Mouse (Mus musculus) erythroblast, embryonic 14.5 days (primary cell): ENCODE data around the gene BC017158. TPM values are rescaled to one million over a fixed set of nuclear protein-coding genes. Genes with fewer than 3 reads are reported as not detected.

ENCODE experiments used
- H3K27me3 ChIP-seq: 2 replicates; pipeline ENCODE4 v1.6.1; 2012; ENCODE audit warnings: inconsistent platforms; ENCODE audit not compliant: control insufficient read depth
- H3K36me3 ChIP-seq: 2 replicates; pipeline ENCODE4 v1.6.1; 2012; ENCODE audit warnings: mild to moderate bottlenecking, inconsistent platforms; ENCODE audit not compliant: control insufficient read depth
- H3K4me1 ChIP-seq: 2 replicates; pipeline ENCODE4 v1.6.1; 2012; ENCODE audit warnings: inconsistent platforms; ENCODE audit not compliant: control insufficient read depth
- H3K4me3 ChIP-seq: replicated peaks from 2 replicates; pipeline ENCODE3; 2012; ENCODE audit warnings: moderate library complexity, mild to moderate bottlenecking, inconsistent platforms
- H3K9me3 ChIP-seq: 2 replicates; pipeline ENCODE4 v1.6.1; 2012; ENCODE audit warnings: low read length, inconsistent platforms, mixed read lengths; ENCODE audit not compliant: control insufficient read depth
- GATA1 ChIP-seq: IDR thresholded peaks from 2 replicates; pipeline ENCODE4 v1.6.1; 2012; ENCODE audit warnings: low read length, inconsistent platforms, mixed read lengths
- TAL1 ChIP-seq: IDR thresholded peaks from 3 replicates; pipeline ENCODE4 v1.6.1; 2012; ENCODE audit warnings: low read length, inconsistent platforms, mixed read lengths
- polyA plus RNA-seq: library from polyadenylated mRNA; stranded (reverse); fragments of >175 nt; gene quantifications from 2 replicates; pipeline ENCODE4 v1.2.3, GENCODE M21; 2012

The BC017158 gene
- polyA plus RNA-seq, 1 experiment: 7.3 TPM

DNA sequence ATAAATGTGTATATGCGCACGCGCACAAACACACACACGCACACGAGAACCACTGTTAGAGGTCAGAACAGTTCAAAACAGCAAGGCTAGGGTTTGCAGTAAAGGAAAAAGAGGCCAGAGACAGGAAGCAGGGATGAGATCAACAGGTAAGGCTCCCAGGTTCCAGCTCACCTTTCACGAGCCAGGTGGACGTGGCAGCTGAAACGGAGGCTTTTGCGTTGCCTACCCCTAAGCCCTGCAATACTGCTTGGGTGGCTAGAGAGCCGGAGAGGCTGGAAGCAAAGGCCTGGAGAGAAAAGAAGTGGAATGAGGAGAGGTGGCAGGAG lies 716 bp downstream of the BC017158 start:
- peaks cover 92% of the 10 kb centered on the region for H3K4me1 ChIP-seq

GRCm38 (mm10) chr7:128296514-128296913 lies 1.5 kb downstream of the BC017158 start:
- Histone ChIP-seq H3K4me3 (peak overlapping the region; percentile 97), H3K9me3 (no peaks in the 10 kb centered on the region), H3K36me3 (peaks cover 52% of the 10 kb centered on the region), H3K27me3 (no peaks in the 10 kb centered on the region), H3K4me1 (peaks cover 92% of the 10 kb centered on the region)
- TF ChIP-seq TAL1: no peak
- TF ChIP-seq GATA1: no peak

More for the DNA sequence above, 716 bp downstream of the BC017158 start:
- H3K9me3 ChIP-seq: no peaks in the 10 kb centered on the region
- H3K4me3 ChIP-seq: peak overlapping the region; percentile 97
- no peaks in the 10 kb centered on the region for H3K27me3 ChIP-seq
- TF ChIP-seq TAL1: no peak
- TF ChIP-seq GATA1: no peak
- H3K36me3 ChIP-seq: peaks cover 52% of the 10 kb centered on the region

GRCm38 (mm10) chr7:128294785-128295184 lies 3.2 kb downstream of the BC017158 start:
- peak overlapping the region; percentile 23 for H3K4me3 ChIP-seq
- H3K36me3 ChIP-seq: peaks cover 68% of the 10 kb centered on the region
- H3K4me1 ChIP-seq: peaks cover 92% of the 10 kb centered on the region
- H3K27me3 ChIP-seq: no peaks in the 10 kb centered on the region
- TF ChIP-seq TAL1: no peak
- TF ChIP-seq GATA1: 0 out of 2 replicates have a peak, but pooled peaks have one; percentile 28
- no peaks in the 10 kb centered on the region for H3K9me3 ChIP-seq

GRCm38 (mm10) chr7:128288923-128289544 lies 8.9 kb downstream of the BC017158 start:
- Histone ChIP-seq H3K9me3 (no peaks in the 10 kb centered on the region), H3K36me3 (peaks cover 98% of the 10 kb centered on the region), H3K4me1 (peaks cover 98% of the 10 kb centered on the region), H3K4me3 (peak overlapping the region; percentile 69), H3K27me3 (no peaks in the 10 kb centered on the region)
- TF ChIP-seq TAL1: peak; percentile 91
- TF ChIP-seq GATA1: peak; percentile 94

GRCm38 (mm10) chr7:128285060-128285459 lies 12.9 kb downstream of the BC017158 start:
- H3K4me3 ChIP-seq: no peak overlapping the region
- TF ChIP-seq TAL1: no peak
- no peak for TF ChIP-seq GATA1
- peaks cover 96% of the 10 kb centered on the region for H3K36me3 ChIP-seq
- H3K9me3 ChIP-seq: no peaks in the 10 kb centered on the region
- no peaks in the 10 kb centered on the region for H3K27me3 ChIP-seq
- H3K4me1 ChIP-seq: peaks cover 83% of the 10 kb centered on the region

DNA sequence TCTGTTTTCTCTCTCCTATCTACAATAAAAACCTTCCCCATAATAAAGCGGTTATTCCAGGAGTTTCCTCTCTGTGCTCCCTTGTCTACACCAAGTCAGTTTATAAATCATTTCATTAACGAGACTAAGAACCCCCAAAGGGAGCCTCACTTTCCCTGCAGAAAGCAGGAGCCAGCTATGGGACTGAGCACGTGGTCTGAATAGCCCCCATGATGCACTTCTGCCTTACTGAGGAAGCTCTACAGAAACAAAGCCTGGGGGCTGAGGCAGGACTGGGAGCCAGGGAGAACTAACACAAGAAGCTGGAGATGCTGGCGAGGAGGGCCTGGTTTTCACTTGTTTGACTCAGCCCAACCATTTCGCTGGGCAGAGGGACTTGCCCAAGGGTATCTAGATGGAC lies 13.9 kb downstream of the BC017158 start:
- H3K9me3 ChIP-seq: no peaks in the 10 kb centered on the region
- peaks cover 82% of the 10 kb centered on the region for H3K4me1 ChIP-seq
- no peaks in the 10 kb centered on the region for H3K27me3 ChIP-seq
- H3K4me3 ChIP-seq: no peak overlapping the region
- no peak for TF ChIP-seq GATA1
- TF ChIP-seq TAL1: no peak
- peaks cover 96% of the 10 kb centered on the region for H3K36me3 ChIP-seq

- Histone ChIP-seq H3K27me3 (no peaks in the 10 kb centered on the region), H3K4me3 (no peak overlapping the region), H3K36me3 (peaks cover 97% of the 10 kb centered on the region), H3K9me3 (no peaks in the 10 kb centered on the region), H3K4me1 (peaks cover 76% of the 10 kb centered on the region)
- TF ChIP-seq TAL1 (no peak), GATA1 (no peak)
Observed at GRCm38 (mm10) chr7:128282532-128283244, 15.3 kb downstream of the BC017158 start.

GRCm38 (mm10) chr7:128281765-128282164 lies 16.2 kb downstream of the BC017158 start:
- no peaks in the 10 kb centered on the region for H3K27me3 ChIP-seq
- H3K9me3 ChIP-seq: no peaks in the 10 kb centered on the region
- H3K36me3 ChIP-seq: peaks cover 97% of the 10 kb centered on the region
- H3K4me3 ChIP-seq: no peak overlapping the region
- TF ChIP-seq GATA1: no peak
- peaks cover 67% of the 10 kb centered on the region for H3K4me1 ChIP-seq

DNA sequence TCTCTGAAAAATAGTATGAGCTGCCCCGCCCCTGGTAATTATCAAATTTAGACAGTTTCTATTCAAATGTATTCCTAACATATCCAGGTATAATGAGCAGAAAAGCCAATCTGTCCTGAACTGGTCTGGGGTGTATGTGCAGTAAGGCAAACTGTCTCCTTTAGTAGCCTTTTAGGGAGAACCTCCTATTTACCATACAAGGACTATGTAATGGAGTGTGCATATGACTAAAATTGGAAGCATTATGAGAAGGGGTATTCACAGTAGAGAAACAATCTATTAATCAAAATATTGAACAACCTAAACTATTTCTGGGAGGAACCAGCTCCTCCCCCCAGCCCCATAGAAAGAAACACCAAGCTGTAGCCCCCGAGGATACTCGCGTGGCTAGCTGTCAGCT lies 18.2 kb downstream of the BC017158 start:
- Histone ChIP-seq H3K27me3 (no peaks in the 10 kb centered on the region), H3K36me3 (peaks cover 97% of the 10 kb centered on the region), H3K4me1 (peaks cover 49% of the 10 kb centered on the region), H3K4me3 (no peak overlapping the region), H3K9me3 (no peaks in the 10 kb centered on the region)
- TF ChIP-seq GATA1 (no peak), TAL1 (no peak)
